Mouse (Mus musculus) kidney, embryonic 14.5 days (tissue): ENCODE measurements around the gene Gm9732. TPM values are rescaled to one million over a fixed set of nuclear protein-coding genes. Genes with fewer than 3 reads are reported as not detected.
"Not testable (repeated sequence)": the region's sequence is repeated elsewhere in the genome, so short reads cannot be mapped to it uniquely, and the experiment has no call there.

ENCODE experiments used
- ATAC-seq: fragments of 200-750 bp; cut with Nextera tagmentation; 2 replicates; pipeline ENCODE4 v1.8.0; 2017; ENCODE audit warnings: moderate number of reproducible peaks, mild to moderate bottlenecking, moderate TSS enrichment, moderate library complexity; ENCODE audit not compliant: low FRiP score, low TSS enrichment
- H3K27ac ChIP-seq: fragments of 300-500 bp; sonication (generic); 2 replicates; pipeline ENCODE4 v1.5.1; 2014; ENCODE audit warnings: low read depth, mild to moderate bottlenecking, low read length, moderate library complexity, mixed read lengths
- H3K27me3 ChIP-seq: fragments of 300-500 bp; sonication (generic); 2 replicates; pipeline ENCODE4 v1.6.1; 2014; ENCODE audit warnings: mild to moderate bottlenecking, low read length; ENCODE audit not compliant: control insufficient read depth, insufficient read depth
- H3K36me3 ChIP-seq: fragments of 300-500 bp; sonication (generic); 2 replicates; pipeline ENCODE4 v1.6.1; 2014; ENCODE audit warnings: low read length, mixed read lengths; ENCODE audit not compliant: control insufficient read depth, insufficient read depth
- H3K4me1 ChIP-seq: fragments of 300-500 bp; sonication (generic); 2 replicates; pipeline ENCODE4 v1.6.1; 2014; ENCODE audit warnings: low read length, mixed read lengths; ENCODE audit not compliant: control insufficient read depth, insufficient read depth
- H3K4me2 ChIP-seq: fragments of 300-500 bp; sonication (generic); replicated peaks from 2 replicates; pipeline ENCODE4 v1.6.1; 2014; ENCODE audit warnings: low read depth, mild to moderate bottlenecking, low read length
- H3K4me3 ChIP-seq: fragments of 300-500 bp; sonication (generic); 2 replicates; pipeline ENCODE4 v1.5.1; 2014; ENCODE audit warnings: mild to moderate bottlenecking, low read length
- H3K9ac ChIP-seq: fragments of 300-500 bp; sonication (generic); 2 replicates; pipeline ENCODE4 v1.6.1; 2014; ENCODE audit warnings: low read depth, mild to moderate bottlenecking, low read length, moderate library complexity
- H3K9me3 ChIP-seq: fragments of 300-500 bp; sonication (generic); 2 replicates; pipeline ENCODE4 v1.6.1; 2016; ENCODE audit warnings: low read length; ENCODE audit not compliant: control insufficient read depth
- WGBS: fragments of 180-500 bp; shearing (Covaris S2); extraction: QIAGEN DNeasy Blood & Tissue Kit; methylation state at CpG from one replicate; pipeline ENCODE4 v1.1.7; 2014; 5-methylcytosine and 5-hydroxymethylcytosine counted together
- polyA plus RNA-seq: library from polyadenylated mRNA; unstranded; fragments of >200 nt; fragmentation: Nextera tagmentation; extraction: Ambion mirVana; gene quantifications from 2 replicates; pipeline ENCODE4 v1.2.1, GENCODE M21; 2014

The Gm9732 gene
- polyA plus RNA-seq, 1 experiment from 2014 or later: not detected

- not testable (repeated sequence) for H3K9me3 ChIP-seq, H3K9ac ChIP-seq, ATAC-seq, H3K27me3 ChIP-seq, H3K27ac ChIP-seq, H3K4me1 ChIP-seq, H3K36me3 ChIP-seq, H3K4me3 ChIP-seq, H3K4me2 ChIP-seq
- 94% methylated on average over 9 of the region's 11 CpGs for WGBS
Observed at GRCm38 (mm10) chr14:43331362-43331880, 56.6 kb downstream of the Gm9732 start.

DNA sequence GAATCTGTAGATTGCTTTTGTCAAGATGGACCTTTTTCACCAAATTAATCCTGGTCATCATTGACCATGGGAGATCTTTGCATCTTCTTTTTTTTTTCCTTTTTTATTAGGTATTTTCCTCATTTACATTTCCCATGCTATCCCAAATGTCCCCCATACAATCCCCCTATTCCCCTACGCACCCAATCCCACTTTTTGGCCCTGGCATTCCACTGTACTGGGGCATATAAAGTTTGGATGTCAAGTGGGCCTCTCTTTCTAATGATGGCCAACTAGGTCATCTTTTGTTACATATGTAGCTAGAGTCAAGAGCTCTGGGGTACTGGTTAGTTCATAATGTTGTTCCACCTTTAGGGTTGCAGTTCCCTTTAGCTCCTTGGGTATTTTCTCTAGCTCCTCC, 62.8 kb downstream of the Gm9732 start:
- not testable (repeated sequence) for H3K4me3 ChIP-seq, H3K9me3 ChIP-seq, H3K4me1 ChIP-seq, H3K27me3 ChIP-seq, H3K27ac ChIP-seq, H3K4me2 ChIP-seq, ATAC-seq, H3K9ac ChIP-seq, H3K36me3 ChIP-seq
- 76% methylated on average over 1 of the region's 1 CpGs for WGBS

GRCm38 (mm10) chr14:43347711-43348110, 72.9 kb downstream of the Gm9732 start, which contains the start of gene 1700001F09Rik:
1700001F09Rik (minus strand) TSS chr14:43347811.
- H3K27ac ChIP-seq, H3K9ac ChIP-seq, H3K4me1 ChIP-seq, H3K36me3 ChIP-seq, H3K4me2 ChIP-seq, H3K9me3 ChIP-seq, ATAC-seq, H3K27me3 ChIP-seq, H3K4me3 ChIP-seq: not testable (repeated sequence)

DNA sequence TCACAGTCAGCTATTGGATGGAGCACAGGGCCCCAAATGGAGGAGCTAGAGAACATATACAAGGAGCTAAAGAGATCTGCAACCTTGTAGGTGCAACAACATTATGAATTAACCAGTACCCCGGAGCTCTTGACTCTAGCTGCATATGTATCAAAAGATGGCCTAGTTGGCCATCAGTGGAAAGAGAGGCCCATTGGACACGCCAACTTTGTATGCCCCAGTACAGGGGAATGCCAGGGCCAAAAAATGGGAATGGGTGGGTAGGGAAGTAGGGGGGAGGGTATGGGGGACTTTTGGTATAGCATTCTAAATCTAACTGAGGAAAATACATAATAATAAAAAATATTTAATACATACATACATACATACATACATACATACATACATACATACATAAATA, 78.1 kb downstream of the Gm9732 start:
- H3K4me1 ChIP-seq, H3K4me3 ChIP-seq, ATAC-seq, H3K4me2 ChIP-seq, H3K9ac ChIP-seq, H3K27me3 ChIP-seq, H3K9me3 ChIP-seq, H3K27ac ChIP-seq, H3K36me3 ChIP-seq: not testable (repeated sequence)
- WGBS: 94% methylated on average over 2 of the region's 2 CpGs

Other genes starting within 250 kb of the Gm9732 start
- gene Gm8094, start 198.4 kb upstream of the Gm9732 start, polyA plus RNA-seq: not detected in 2 replicates
- gene Gm8104, start 174.4 kb upstream of the Gm9732 start, polyA plus RNA-seq: 0.10 and 0.12 TPM in 2 replicates
- gene Gm7233, start 95.2 kb upstream of the Gm9732 start, polyA plus RNA-seq: not detected in 2 replicates
- not detected in 2 replicates for gene Gm8122, start 39.7 kb upstream of the Gm9732 start, polyA plus RNA-seq
- not detected in 2 replicates for gene Gm8126, start 16.4 kb upstream of the Gm9732 start, polyA plus RNA-seq
- gene Gm8127, start 18.8 kb downstream of the Gm9732 start, polyA plus RNA-seq: not detected in 2 replicates
- not detected in 2 replicates for gene 1700001F09Rik, start 72.8 kb downstream of the Gm9732 start, polyA plus RNA-seq
- gene Gm8138, start 141.3 kb downstream of the Gm9732 start, polyA plus RNA-seq: not detected in 2 replicates